Mouse (Mus musculus) T-helper 2 cell (primary cell): Measurements from ENCODE around the gene Vps13a.
"Not testable (repeated sequence)": the region's sequence is repeated elsewhere in the genome, so short reads cannot be mapped to it uniquely, and the experiment has no call there.

Experiments
- in situ Hi-C: fragments of 300-600 bp; cut with MboI, MseI; formaldehyde crosslinking; loops from one replicate; pipeline ENCODE4 v1.15.1; 2025; ENCODE audit warnings: high pct_unique_total_duplicates

The Vps13a gene

DNA sequence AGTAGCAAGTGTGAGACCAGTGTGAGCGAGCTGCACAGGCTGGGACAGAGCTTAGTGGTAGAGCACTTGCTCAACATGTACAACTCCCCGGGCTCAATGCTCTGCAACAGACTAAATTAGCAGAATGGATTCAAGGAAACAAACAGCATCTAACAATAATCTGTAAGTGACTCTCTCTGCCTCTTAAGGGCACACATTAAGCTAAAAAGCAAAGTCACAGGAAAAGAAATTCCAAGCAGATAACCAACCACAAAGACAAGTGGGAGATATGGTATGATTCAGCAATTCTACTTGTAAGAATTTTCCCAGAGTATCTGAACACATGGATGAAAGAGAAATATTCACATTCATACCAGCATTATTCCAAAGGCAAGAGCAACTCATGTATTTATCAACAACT lies 13.3 kb downstream of the Vps13a start:
- in situ Hi-C loops, result no loop called here

DNA sequence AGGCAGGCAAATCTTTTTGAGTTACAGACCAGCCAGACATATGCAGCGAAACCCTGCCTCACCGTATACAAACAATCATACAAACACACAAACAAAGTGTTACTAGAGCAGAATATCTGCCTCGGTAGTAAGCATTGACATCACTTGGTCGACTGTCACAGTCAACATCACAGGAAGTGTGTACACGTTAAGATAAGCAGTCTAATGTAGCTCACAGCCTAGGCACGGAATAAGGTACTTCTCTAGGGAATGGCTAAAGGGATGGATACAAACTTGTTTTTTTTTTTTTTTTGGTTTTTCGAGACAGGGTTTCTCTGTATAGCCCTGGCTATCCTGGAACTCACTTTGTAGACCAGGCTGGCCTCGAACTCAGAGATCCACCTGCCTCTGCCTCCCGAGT lies 23.3 kb downstream of the Vps13a start:
- in situ Hi-C loops, result not testable (repeated sequence)

DNA sequence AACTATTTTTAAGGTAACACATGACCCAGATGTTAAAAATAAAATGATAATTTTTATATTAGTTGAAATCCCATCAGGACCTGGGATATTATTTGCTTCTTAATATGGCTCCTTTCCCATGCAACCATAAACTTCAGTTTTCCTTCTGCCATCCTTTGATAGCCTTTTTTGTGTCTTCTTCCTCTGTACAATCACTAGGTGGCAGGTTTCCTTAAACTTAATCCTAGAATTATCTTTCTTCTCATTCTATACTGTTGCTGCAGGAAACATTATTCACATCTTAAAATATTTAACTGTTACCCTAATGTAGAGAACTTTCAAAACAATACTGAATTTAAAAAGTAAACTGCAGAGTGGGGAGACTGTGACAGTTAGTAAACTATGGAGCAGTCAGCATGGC lies 24.9 kb downstream of the Vps13a start:
- in situ Hi-C loops, result no loop called here

DNA sequence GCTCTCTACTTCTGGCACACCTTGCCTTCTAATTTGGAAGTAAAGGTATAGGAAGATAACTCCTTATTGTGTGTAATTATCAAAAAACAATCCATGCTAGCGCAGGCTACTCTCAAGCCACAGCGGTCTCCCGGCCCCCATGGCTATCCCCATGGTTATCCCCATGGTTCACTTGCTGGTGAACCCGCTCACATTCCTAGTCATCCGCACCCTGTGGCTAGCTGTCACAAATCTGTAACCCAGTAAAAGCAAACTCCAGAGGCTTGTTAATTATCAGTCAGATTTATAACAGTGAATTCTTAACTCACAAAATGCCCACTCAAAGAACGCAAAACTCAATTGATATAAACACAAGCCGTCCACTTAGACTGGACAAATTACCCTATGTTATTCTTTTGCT lies 25.5 kb downstream of the Vps13a start:
- in situ Hi-C loops, result no loop called here

GRCm38 (mm10) chr19:16753151-16753550 lies 27.6 kb downstream of the Vps13a start:
- in situ Hi-C loops, result loop anchor here (5.0 kb wide), 1 partner anchor 36 kb away; no protein-coding TSS in a partner anchor

- in situ Hi-C loops, result no loop called here
These were observed 43.9 kb downstream of the Vps13a start for GRCm38 (mm10) chr19:16736854-16737253.

DNA sequence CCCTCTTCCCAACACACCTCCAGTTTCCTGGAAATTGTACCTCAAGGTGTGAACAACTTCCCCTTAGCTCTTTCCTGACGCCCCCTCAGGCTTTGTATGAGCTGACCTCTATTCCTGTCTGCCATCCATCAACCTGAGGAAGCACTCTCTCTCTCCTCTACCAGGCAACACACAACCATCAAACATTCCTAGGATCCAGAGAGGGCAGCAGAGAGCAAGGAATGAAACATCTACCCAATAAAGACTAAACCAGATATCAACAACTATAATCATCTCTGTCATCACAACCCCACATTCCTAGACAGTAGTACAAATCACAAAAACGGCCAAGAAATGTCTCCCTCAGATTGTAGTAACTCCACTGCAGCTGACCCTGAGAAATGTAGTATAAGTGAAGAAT lies 52.0 kb downstream of the Vps13a start:
- in situ Hi-C loops, result no loop called here

- in situ Hi-C loops, result loop anchor here (5.0 kb wide), 1 partner anchor 37 kb away; no protein-coding TSS in a partner anchor
These were observed 65.5 kb downstream of the Vps13a start for GRCm38 (mm10) chr19:16715249-16715648.

DNA sequence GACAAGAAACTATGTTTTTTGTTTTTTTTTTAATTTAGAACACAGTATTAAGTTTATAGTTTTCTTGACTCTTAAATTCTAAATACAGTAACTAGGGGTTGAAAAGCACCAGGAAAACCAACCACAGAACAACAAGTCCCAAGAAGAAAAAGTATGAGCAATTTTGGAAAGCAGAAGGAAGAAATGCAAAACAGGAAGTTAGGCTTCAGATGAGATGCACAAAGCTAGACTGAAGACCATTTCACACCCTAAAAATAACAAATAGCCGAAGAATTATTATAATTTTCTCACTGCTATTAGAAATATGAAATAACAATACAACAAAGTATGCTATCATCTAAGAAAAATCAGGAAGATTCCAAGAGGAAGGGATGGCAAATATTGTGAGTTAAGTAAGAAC lies 78.9 kb downstream of the Vps13a start:
- in situ Hi-C loops, result no loop called here

- in situ Hi-C loops, result no loop called here
These were observed 95.8 kb downstream of the Vps13a start for GRCm38 (mm10) chr19:16684922-16685321.

- in situ Hi-C loops, result no loop called here
These were observed 96.5 kb downstream of the Vps13a start for GRCm38 (mm10) chr19:16684210-16684609.

GRCm38 (mm10) chr19:16625610-16626395 lies 154.9 kb downstream of the Vps13a start:
- in situ Hi-C loops, result no loop called here

DNA sequence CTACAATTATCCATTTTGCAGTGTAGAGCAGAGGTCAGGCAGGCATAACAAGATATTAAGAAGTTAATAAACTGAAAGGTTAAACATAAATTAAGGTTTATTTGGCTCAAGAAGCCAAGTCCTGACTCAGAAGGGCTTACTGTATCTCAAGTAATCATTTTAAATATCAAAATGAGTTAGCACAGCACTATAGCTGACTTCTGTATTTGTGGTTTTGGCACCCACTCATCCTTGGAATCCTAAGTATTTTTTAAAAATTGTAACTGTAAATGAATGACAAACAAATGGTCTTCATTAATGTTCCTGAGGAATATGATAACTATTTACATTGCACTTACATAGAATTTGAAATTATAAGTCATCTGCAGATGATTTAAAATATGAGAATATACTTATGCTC lies 155.7 kb downstream of the Vps13a start:
- in situ Hi-C loops, result no loop called here

- in situ Hi-C loops, result no loop called here
These were observed 157.6 kb downstream of the Vps13a start for GRCm38 (mm10) chr19:16623154-16623553.

DNA sequence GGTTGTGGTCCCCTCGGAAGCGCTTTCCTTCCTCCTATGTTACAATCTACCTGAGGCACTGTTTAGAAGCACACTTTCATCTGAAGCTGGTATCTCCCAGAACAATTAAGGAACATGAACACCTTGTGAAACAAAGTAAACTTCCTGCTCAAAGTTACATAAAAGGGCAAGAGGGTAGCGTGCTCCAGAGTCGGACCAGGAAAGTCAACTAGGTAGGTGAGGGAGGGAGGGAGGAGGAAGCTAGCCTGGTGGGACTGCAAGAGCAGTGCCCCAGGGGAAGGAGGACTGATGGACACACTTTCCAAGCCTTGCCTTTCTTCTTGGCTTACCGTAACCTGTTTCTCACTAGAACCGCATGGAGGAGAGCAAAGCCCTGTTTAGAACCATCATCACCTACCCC lies 173.1 kb downstream of the Vps13a start:
- in situ Hi-C loops, result no loop called here

DNA sequence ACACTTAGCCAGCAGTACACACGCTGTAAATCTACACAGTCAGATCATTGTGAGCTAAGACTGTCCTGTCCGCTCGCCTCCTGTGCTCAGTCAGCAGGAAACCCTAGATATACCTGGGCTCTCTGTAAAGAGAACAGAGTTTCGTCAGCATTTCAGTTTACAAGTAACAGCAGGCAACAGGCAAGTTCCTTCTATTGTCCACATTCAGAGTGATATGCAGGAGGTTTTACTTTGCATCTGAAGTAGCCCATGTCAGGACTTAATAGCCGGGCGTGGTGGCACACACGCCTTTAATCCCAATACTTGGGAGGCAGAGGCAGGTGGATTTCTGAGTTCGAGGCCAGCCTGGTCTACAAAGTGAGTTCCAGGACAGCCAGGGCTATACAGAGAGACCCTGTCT lies 178.7 kb downstream of the Vps13a start:
- in situ Hi-C loops, result no loop called here

DNA sequence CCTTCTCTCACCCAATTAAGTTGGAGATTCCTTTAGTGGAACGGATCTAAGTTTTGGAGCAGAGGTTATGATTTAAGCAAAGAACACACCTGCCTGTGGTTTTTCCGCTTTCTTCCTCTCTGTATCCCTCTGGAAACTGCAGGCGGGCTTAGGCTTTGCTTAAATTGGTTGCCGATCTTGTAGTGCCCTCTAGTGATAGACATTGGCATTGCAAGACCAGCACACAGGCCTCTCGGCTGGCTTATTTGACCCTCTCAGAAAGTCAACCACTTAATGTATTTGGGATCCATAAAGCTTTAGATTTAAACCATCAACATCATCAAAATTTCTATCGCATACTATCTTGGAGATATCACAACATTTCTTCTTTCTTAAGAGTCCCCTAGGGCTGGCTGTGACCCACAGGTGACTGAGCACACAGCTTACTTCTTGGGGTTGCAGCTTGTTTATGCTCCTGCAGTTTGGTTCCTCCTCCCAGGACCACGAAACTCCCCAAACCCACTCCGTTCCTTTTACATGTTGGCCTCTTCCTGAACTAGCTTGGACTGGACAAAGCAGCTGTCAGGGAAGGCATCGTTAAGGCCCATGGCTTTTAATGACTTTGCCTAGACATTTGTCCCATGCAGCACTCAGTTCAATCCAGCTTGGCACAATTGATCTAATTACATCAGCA lies 181.3 kb downstream of the Vps13a start:
- in situ Hi-C loops, result loop anchor here (10.0 kb wide), 2 partner anchors 225 to 535 kb away; no protein-coding TSS in a partner anchor

- in situ Hi-C loops, result loop anchor here (10.0 kb wide), 2 partner anchors 224 to 534 kb away; no protein-coding TSS in a partner anchor
These were observed 182.0 kb downstream of the Vps13a start for GRCm38 (mm10) chr19:16598653-16599297.

DNA sequence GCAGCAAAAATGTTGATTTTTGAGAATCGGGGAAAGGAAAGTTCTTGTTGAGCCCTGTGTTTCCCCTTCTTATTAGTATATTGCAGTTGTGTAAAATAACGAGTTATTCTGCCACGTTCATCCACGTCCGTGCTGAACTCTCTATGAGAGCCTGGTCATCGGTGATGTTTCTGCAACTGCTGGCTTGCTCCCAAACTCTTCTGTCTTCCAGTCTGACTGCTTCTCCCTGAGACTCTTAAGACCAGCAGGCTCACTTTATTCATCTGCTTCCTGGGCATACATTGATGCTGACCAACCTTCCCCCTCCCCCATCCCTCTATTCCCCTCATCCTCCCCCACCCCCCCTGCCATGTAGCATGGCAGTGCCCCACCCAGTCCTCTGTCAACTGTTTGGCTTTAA lies 183.5 kb downstream of the Vps13a start:
- in situ Hi-C loops, result loop anchor here (10.0 kb wide), 2 partner anchors 222 to 532 kb away; no protein-coding TSS in a partner anchor

GRCm38 (mm10) chr19:16593975-16594317 lies 186.8 kb downstream of the Vps13a start:
- in situ Hi-C loops, result loop anchor here (10.0 kb wide), 2 partner anchors 219 to 529 kb away; no protein-coding TSS in a partner anchor

GRCm38 (mm10) chr19:16593256-16593974 lies 187.3 kb downstream of the Vps13a start:
- in situ Hi-C loops, result loop anchor here (10.0 kb wide), 2 partner anchors 219 to 529 kb away; no protein-coding TSS in a partner anchor

GRCm38 (mm10) chr19:16585379-16585778 lies 195.4 kb downstream of the Vps13a start:
- in situ Hi-C loops, result no loop called here
